Mouse (Mus musculus) spleen, adult 12 weeks (tissue): Measurements from ENCODE around the gene Stx1b.
"Not testable (repeated sequence)": the region's sequence is repeated elsewhere in the genome, so short reads cannot be mapped to it uniquely, and the experiment has no call there.

ENCODE experiments used
- DNase-seq: peaks from one replicate; pipeline ENCODE4 v3.0.0; 2022; ENCODE audit warnings: low spot score

The Stx1b gene

DNA sequence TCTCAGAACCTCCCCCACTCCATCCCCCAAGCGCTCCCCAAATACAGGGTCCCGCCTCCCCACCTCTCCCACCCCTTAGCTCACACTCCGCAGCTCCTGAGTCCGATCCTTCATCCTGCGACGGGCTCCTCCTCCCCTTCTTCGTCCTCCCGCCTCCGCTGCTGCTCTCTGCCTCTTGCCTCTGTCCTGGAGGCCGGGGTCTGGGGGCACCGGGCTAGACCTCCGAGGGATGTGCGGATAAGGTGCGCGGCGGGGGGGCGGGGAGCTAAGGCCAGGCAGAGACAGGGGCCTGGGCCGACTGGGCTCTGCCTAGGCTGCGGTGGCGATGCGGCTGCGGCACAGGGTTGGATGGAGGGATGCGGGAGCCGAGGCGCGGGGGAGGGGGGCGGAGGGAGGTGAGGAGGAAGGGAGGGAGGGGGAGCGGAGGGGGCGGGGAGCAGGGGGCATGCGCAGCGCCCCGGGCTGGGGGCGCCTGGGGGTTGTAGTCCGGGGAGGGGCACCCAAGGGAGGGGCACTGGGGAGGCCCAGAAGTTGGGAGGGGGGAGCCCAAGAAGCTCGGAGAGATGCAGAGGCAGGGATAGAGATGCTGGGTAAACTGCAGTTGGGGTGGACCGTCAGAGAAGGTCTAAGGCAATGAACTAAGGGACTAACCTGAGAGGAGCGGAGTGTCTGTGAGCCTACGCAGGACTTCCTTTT is at the start of gene Stx1b, which contains the start of gene Stx4a:
TSS of gene Stx1b (minus strand) at position 374 of the 696 bp plus-strand sequence.
TSS of gene Stx4a (plus strand) at position 119 of the 696 bp plus-strand sequence.
- no peak for DNase-seq

DNA sequence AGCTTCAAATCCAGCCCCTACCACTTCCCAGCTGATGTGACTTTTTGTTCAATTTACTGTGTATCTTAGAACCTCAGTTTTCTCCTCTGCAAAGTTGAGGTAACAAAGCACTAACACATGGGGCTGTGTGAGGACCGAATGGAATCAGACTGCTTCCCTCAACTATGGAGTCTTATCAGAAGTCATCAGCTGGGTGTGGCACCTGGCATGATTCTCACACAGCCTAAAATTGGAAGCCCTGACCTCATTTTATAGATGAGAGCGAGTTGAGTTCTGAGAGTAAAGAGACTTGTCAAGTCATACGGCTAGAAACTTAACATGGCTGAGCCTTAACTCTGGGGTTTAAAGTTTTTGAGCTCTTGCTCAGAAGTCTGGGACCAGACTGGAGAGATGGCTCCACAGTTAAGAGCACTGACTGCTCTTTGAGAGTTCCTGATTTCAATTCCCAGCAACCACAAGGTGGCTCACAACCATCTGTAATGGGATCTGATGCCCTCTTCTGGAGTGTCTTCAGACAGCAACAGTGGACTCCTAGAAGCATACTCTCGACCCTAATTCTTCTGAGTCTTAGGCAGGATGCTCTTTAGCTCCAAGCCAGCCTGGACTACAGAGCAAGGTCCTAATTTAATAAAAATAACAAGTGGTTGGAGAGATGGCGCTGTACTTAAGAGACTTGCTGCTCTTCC is 45.9 kb upstream of the Stx1b start:
- no peak for DNase-seq

- DNase-seq: no peak
Observed at GRCm38 (mm10) chr7:127869149-127869810, 44.9 kb upstream of the Stx1b start.

- DNase-seq: no peak
Observed at GRCm38 (mm10) chr7:127867641-127868040, 43.3 kb upstream of the Stx1b start.

- no peak for DNase-seq
Observed at GRCm38 (mm10) chr7:127866434-127866833, 42.1 kb upstream of the Stx1b start.

- DNase-seq: no peak
Observed at GRCm38 (mm10) chr7:127858258-127858657, 33.9 kb upstream of the Stx1b start.

DNA sequence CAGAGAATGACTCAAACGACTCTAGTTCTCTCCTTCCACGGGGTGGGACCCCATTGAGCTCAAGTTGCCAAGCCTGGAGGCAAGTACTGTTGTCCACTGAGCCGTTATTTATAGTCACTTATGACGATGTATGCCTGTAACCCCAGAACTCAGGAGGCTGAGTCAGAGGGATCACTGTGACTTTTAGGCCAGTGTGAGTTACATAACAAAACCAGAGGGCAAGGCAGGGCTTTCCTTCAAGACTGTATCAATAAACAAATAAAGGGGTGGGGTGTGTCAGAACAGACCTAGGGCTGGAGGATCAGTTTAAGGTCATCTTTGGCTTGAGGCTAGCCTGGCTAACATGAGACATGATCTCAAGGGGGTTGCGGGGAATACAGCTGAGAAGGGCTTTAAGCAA is 26.6 kb upstream of the Stx1b start:
- no peak for DNase-seq

- no peak for DNase-seq
Observed at GRCm38 (mm10) chr7:127849973-127850875, 25.9 kb upstream of the Stx1b start.

GRCm38 (mm10) chr7:127842001-127842718 is 17.8 kb upstream of the Stx1b start:
- DNase-seq: peak; percentile 70

DNA sequence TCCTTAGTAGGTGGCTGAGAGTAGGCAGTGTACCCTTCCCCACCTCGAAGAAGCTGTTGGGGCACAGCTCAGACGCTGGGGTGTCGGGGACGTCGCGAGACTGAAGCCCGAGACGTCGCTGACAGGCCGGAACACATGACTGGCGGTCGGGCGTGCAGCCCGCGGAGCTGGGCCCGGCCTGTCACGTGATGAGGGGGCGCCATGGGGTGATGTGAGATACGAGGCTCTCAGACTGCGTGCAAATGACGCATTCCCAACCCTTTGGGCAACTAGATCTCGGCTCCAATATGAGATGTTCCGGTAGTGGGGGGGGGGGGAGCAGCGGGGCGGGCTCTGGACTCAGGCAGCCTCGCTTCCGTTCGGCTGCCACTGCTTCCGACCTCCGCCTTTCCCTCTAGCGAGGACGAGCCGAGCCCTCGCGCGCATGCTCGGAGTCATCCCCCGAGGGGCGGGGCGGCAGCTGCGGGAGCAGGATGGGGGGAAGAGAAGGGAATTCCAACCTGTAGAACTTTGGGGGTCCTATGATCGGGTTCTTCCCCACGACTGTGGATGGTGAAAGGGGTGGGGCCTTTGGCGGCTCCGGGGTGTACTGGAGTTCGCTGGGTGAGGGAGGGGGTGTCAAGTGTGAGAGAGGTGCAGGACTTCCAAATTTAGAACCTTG is 17.1 kb upstream of the Stx1b start:
- peak; percentile 79 for DNase-seq

DNA sequence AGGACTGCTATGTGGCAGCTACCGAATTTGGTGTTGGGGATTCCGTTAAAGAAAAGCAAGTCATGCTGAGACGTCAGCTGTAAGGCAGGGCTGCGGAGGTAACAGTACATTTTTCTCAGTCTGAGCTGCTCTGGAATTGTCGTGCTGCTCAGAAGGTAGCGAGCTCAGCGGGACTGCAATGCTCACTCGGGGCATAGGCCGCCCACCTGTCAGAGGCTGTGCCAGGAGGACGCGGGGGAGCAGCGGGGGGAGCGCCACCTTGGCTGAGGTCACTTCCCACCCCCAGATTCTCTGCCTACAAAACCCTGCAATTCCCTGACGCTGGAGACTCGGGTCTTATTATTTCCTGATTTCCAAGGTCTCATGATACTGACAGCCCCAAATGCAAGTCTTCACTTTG is 16.5 kb upstream of the Stx1b start:
- no peak for DNase-seq

- DNase-seq: not testable (repeated sequence)
Observed at GRCm38 (mm10) chr7:127840031-127840430, 15.7 kb upstream of the Stx1b start.

DNA sequence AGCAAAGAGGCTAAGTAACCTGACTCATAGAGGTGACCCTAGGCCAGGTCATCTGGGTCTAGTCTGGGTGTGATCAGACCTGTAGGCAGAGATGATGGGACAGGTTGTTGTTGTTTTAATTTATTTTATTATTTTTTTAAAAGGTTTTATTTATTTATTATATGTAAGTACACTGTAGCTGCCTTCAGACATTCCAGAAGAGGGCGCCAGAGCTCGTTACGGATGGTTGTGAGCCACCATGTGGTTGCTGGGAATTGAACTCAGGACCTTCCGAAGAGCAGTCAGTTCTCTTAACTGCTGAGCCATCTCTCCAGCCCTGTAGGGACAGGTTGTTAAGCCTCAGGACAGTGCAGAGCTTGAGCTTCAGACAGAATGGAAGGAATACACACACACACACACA is 13.5 kb upstream of the Stx1b start:
- DNase-seq: not testable (repeated sequence)

DNA sequence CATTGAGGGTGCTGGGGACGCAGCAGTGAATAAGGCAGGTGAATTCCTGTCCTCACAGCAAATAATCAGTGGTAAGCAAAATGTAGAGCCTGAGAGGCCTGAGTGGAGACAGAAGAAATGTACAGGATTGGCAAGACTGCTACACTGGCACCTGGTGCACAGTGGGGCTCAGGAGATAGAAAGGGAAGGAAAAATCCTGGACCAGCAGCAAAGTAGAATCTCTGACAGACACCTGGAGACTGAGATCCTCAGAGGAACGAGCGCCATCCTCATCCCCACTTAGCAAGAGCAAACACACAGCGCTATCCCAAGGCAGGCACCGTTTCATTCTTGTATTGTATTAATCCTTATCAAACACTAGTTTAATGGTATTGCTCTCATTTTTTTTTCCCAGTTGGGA is 13.1 kb upstream of the Stx1b start:
- DNase-seq: no peak

DNA sequence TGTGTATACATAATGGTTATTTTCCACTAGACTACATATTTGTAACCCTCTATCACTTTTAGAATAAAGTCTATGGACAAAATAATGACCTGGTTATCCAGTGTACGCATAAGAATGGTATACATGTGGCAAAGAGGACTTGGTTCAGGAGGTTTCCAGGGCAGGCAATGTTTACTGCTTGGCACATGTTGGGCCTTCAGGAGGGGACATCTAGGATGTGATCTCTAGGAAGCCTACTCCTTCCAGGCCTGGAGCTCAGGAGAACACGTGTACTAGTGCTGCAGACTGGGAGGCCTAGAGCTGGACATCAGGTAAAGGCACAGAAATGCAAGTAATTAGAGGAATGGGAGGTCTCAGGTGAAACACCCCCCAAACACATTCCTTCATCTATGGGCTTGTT is 11.2 kb upstream of the Stx1b start:
- no peak for DNase-seq

- DNase-seq: no peak
Observed at GRCm38 (mm10) chr7:127823236-127824171, 845 bp downstream of the Stx1b start.

- no peak for DNase-seq
Observed at GRCm38 (mm10) chr7:127822494-127822893, 1.9 kb downstream of the Stx1b start.

- no peak for DNase-seq
Observed at GRCm38 (mm10) chr7:127820836-127821509, 3.4 kb downstream of the Stx1b start.

GRCm38 (mm10) chr7:127817776-127818175 is 6.6 kb downstream of the Stx1b start:
- DNase-seq: no peak
